Mouse (Mus musculus): ENCODE measurements at regions not wholly inside any gene's neighbourhood (a gene's known extent, or its start where the extent isn't known, plus 50 kb on each side); places are given as distances from the start of the nearest gene placed in this dataset.

GRCm38 (mm10) chr5:119557071-119557470 is 113.4 kb upstream of the Tbx3 start:
- TF ChIP-seq CTCF (IDR thresholded peaks at IDR 0.05; ENCODE audit: low read depth) (no peak), EP300 (IDR thresholded peaks at IDR 0.05; ENCODE audit: low read depth) (no peak)
